Mouse (Mus musculus): ENCODE measurements at regions not wholly inside any gene's neighbourhood (a gene's known extent, or its start where the extent isn't known, plus 50 kb on each side); places are given as distances from the start of the nearest gene placed in this dataset.

- no peak for DNase-seq (ENCODE audit: low spot score in 2 of 2)
Observed at GRCm38 (mm10) chr3:104343096-104343495, 122.9 kb upstream of the Magi3 start.

GRCm38 (mm10) chr3:104342220-104342619, 122.0 kb upstream of the Magi3 start:
- DNase-seq (ENCODE audit: low spot score in 2 of 2) = no peak

GRCm38 (mm10) chr3:104340331-104340730, 120.2 kb upstream of the Magi3 start:
- DNase-seq (ENCODE audit: low spot score in 2 of 2) = no peak

- no peak for DNase-seq (ENCODE audit: low spot score in 2 of 2)
Observed at GRCm38 (mm10) chr3:104336867-104337266, 116.7 kb upstream of the Magi3 start.

- no peak for DNase-seq (ENCODE audit: low spot score in 2 of 2)
Observed at GRCm38 (mm10) chr3:104336308-104336707, 116.1 kb upstream of the Magi3 start.

GRCm38 (mm10) chr3:104334760-104335159, 114.6 kb upstream of the Magi3 start:
- no peak for DNase-seq (ENCODE audit: low spot score in 2 of 2)

- DNase-seq (ENCODE audit: low spot score in 2 of 2) = no peak
Observed at GRCm38 (mm10) chr3:104333345-104333744, 113.2 kb upstream of the Magi3 start.

- no peak for DNase-seq (ENCODE audit: low spot score in 2 of 2)
Observed at GRCm38 (mm10) chr3:104330646-104331045, 110.5 kb upstream of the Magi3 start.

GRCm38 (mm10) chr3:104327829-104328228, 107.7 kb upstream of the Magi3 start:
- DNase-seq (ENCODE audit: low spot score in 2 of 2) = no peak

GRCm38 (mm10) chr3:104327034-104327729, 107.0 kb upstream of the Magi3 start:
- DNase-seq (ENCODE audit: low spot score in 2 of 2) = peak in 1 of 2 experiments; percentile 19

- DNase-seq (ENCODE audit: low spot score in 2 of 2) = no peak
Observed at GRCm38 (mm10) chr3:104322591-104322990, 102.4 kb upstream of the Magi3 start.

GRCm38 (mm10) chr3:104320404-104320803, 100.2 kb upstream of the Magi3 start:
- no peak for DNase-seq (ENCODE audit: low spot score in 2 of 2)

GRCm38 (mm10) chr3:104319377-104319776, 99.2 kb upstream of the Magi3 start:
- DNase-seq (ENCODE audit: low spot score in 2 of 2) = no peak

- no peak for DNase-seq (ENCODE audit: low spot score in 2 of 2)
Observed at GRCm38 (mm10) chr3:104318911-104319310, 98.7 kb upstream of the Magi3 start.

GRCm38 (mm10) chr3:104317528-104317927, 97.4 kb upstream of the Magi3 start:
- DNase-seq (ENCODE audit: low spot score in 2 of 2) = no peak

- no peak for DNase-seq (ENCODE audit: low spot score in 2 of 2)
Observed at GRCm38 (mm10) chr3:104313063-104313462, 92.9 kb upstream of the Magi3 start.

- DNase-seq (ENCODE audit: low spot score in 2 of 2) = no peak
Observed at GRCm38 (mm10) chr3:104306961-104307360, 86.8 kb upstream of the Magi3 start.

- no peak for DNase-seq (ENCODE audit: low spot score in 2 of 2)
Observed at GRCm38 (mm10) chr3:104305904-104306563, 85.9 kb upstream of the Magi3 start.

- DNase-seq (ENCODE audit: low spot score in 2 of 2) = no peak
Observed at GRCm38 (mm10) chr3:104303577-104303976, 83.4 kb upstream of the Magi3 start.

GRCm38 (mm10) chr3:104300201-104300600, 80.0 kb upstream of the Magi3 start:
- no peak for DNase-seq (ENCODE audit: low spot score in 2 of 2)

GRCm38 (mm10) chr3:104298878-104299277, 78.7 kb upstream of the Magi3 start:
- no peak for DNase-seq (ENCODE audit: low spot score in 2 of 2)

GRCm38 (mm10) chr3:104298409-104298808, 78.2 kb upstream of the Magi3 start:
- no peak for DNase-seq (ENCODE audit: low spot score in 2 of 2)

- no peak for DNase-seq (ENCODE audit: low spot score in 2 of 2)
Observed at GRCm38 (mm10) chr3:104297112-104297511, 76.9 kb upstream of the Magi3 start.
